Mouse (Mus musculus): ENCODE measurements around the gene Fastk.
"Not testable (repeated sequence)": the region's sequence is repeated elsewhere in the genome, so short reads cannot be mapped to it uniquely, and the experiment has no call there.

Gene Fastk

DNA sequence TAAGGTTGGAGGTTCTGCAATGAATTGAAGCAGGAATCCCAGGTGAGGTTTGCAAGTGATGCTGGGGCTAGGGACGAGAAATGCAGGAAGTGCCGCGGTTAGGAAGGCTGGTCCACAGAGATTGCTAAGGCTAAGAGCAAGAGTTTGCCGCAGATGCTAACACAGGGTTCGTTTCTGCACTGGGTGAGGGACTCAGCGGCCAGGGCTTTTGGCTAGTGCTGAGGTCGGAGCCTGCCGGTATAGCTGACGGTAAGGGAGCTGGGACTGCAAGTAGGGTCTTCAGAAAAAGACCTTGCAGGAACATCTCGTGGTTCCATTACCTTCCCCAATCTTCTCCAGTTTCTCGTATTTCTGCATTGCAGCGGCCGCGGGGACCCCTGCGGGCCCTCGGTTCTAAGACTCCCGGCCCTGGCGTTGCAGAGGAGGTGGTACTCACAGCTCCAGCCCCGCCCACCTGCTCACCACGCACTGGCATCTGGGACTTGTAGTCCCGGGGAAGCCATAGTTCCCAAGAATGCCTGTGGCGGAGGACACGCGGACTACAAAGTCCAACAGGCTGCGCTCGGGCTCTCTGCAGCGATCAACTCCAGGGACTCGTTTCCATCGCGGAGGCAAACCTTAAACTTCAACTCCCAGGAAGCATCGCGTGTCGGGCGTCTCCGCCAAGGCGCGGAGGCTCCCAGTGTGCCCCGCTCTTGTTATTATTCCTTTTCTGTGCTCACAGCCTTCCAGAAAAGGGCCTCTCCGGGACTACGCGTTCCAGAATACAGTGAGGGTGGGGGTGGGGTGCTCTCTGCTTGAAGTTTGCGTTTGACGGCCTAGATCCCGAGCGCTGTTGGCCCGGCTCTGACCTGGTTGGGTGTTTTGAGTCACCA lies 21.7 kb downstream of the Fastk start, which contains the start of the genes Cdk5 and Slc4a2:
Cdk5 (minus strand) TSS at position 402 of the 875 bp plus-strand sequence.
Slc4a2 (plus strand) TSS at position 709 of the 875 bp plus-strand sequence.
- DNase-seq (ENCODE audit: low read depth, low spot score), result peak; percentile 98

DNA sequence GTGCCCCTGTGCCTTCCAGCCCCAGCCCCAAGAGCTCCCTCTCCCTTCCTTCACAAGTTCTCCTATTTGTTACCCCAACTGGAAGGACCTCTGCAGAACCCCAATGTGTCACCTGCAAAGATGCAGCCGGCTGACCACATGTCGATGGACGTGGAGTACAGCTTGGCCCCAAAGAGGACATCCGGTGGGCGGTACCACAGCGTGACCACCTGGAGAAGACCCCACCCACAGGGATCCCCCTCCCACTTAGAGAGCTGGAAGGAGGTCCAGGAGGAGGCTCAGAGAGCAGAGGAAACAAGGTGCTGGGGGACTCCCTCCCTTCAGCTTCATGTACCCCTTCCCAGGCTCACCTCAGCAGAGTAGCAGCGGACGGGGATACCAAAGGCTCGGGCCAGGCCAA lies 24.7 kb downstream of the Fastk start:
- no peak for DNase-seq (ENCODE audit: low read depth, low spot score)

DNA sequence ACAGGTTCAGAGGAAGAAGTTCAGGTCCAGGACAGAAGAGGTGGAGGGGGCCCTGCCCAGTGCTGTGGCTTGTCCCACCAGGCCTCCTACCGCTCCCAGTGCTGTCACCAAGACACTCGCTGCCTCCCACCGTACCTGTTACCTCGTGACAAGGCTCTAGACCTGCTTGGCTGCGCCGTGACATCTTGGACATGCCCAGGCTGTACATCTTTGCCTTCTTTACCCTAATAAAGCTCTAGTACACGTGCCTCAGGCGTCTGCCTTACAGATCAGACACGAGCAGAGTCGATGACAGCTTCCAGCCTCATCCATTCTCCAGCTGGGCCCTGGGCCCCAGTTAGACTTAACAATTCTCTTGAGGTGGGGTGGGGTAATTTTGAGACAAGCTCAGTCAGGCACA lies 27.5 kb downstream of the Fastk start:
- DNase-seq (ENCODE audit: low read depth, low spot score), result no peak

DNA sequence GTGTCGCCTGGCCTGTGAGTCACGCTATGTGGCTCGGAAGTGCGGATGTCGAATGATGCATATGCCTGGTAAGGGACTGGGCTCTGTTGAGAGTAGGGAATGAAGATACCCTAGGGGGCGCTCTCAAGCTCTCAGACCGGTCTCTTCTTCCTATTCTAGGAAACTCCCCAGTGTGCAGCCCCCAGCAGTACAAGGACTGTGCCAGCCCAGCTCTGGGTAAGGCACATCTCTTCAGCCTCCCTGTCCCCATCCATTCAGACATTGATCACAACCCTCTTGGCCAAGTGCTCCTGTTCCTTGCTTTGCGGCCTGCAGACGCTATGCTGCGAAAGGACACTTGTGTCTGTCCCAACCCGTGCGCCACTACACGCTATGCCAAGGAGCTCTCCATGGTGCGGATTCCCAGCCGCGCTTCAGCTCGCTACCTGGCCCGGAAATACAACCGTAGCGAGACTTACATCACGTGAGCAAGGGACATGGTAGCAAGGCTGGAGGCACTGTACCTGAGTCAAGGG lies 28.8 kb downstream of the Fastk start:
- DNase-seq (ENCODE audit: low read depth, low spot score), result peak; percentile 47

DNA sequence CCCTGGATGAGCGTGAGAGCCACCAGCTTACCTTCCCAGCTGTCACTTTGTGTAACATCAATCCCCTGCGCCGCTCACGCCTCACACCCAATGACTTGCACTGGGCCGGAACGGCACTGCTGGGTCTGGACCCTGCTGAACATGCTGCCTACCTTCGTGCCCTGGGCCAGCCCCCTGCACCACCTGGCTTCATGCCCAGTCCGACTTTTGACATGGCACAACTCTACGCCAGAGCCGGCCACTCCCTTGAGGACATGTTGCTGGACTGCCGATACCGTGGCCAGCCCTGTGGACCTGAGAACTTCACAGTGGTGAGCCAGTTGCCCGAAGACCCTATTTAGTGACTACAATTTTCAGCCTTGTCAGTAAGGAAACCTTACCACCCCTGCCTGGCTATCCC lies 31.1 kb downstream of the Fastk start:
- no peak for DNase-seq (ENCODE audit: low read depth, low spot score)

DNA sequence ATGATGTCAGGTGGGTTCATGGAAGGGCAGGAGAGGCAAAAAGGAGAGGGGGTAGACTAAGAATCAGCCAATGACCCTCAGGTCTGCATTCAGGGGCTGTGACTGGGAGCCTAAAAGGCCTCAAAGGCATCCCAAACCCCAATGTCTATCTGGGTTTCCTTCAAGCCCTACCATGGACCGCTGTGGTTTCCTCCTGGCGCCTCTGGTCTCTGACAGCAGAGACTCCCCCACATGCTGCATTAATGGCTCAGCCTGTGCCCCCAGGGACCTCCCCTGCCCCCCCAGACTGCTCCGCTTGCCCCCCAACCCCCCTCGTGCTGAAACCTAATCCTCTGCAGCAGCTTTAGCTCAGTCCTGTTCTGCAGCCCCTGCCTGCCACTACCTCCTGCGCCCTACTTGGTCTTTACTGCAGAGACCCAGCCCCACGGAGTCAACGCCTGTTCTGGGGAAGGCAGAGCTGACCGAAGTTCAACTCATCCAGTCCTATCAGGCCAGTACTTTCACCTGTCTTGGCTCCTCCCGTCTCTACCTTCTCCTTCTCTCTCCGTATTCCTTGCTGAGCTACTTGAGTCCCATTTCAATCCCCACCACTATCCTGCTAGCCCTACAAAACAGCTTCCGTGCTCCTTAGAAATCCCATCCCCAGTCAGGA lies 31.9 kb downstream of the Fastk start, which contains the start of gene Asic3:
Asic3 (plus strand) TSS at position 351 of the 652 bp plus-strand sequence.
- DNase-seq (ENCODE audit: low read depth, low spot score), result no peak

DNA sequence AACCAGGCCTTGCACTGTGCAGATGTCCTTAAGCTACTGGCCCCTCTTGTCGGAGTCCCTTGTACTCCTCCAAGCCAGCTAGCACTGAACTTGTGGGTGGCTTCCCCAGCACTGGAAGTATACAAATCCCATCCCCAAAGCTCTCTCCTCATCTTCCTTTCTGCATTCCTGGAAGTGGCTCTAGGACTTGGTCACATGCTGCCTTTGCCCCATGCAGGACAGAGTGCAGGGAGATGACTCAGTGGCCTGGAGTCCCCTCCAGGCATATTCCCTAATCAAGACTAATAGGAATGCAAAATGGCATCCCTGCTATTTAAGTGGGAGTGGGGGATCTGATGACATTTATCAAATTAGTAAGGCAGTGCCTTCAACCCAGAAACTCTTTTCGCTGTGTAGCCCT lies 33.0 kb downstream of the Fastk start:
- DNase-seq (ENCODE audit: low read depth, low spot score), result no peak

DNA sequence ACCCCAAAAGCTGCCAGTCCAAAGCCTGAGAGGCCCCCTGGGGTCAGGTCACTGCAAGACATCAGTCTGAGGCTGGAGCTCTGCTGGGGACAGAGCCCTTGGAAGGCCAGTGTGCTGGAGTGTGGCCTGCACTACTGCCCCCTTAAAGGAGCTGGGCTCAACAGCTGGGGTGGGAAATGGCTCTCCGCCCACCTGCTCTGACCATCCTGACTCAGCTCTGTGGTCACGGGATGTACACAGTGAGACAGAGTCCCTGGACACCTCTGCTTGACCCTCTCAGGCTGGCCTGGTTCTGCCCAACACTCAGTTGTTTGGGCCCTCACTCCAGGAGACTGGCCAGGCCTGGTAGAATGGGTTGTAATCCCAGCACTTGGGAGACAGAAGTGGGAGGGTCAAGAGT lies 35.6 kb downstream of the Fastk start:
- no peak for DNase-seq (ENCODE audit: low read depth, low spot score)

DNA sequence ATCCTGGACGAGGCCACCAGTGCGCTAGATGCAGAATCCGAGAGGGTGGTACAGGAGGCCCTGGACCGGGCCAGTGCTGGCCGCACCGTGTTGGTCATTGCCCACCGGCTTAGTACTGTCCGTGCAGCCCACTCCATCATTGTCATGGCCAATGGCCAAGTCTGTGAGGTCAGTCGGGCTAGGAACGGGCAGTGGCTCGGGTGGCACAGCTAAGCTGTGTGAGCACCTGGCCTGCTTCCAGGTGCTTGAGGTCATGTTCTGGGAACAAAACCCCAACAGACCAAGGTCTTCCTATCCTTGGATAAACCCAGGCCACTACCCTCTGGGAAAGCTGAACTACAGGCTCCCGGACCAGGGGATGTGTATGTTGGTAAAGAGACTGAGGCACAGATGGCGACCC lies 36.4 kb downstream of the Fastk start:
- no peak for DNase-seq (ENCODE audit: low read depth, low spot score)

DNA sequence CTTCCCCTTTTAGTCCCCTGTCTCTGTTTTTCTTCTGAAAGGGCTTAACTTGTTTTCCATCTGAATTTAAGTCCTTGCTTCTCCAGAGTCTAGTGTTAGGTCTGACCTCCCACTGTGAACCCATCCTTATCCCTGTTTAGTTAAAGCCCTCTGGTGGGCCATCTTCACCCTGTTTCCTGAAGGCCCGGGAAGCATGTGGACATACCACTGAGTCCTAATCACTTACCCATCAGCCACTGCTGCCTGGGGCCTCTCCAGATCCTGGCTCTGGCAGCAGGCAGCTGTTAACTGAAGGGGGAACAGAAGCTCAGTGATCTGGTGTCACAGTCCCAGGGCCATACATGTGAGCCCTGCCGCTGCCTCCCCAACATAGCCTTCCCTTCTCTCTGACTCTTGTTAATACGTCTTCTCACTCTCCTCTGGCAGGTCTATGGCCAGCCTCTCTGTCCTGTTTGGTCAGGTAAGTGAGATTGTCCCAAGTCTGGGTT lies 39.7 kb downstream of the Fastk start:
- DNase-seq (ENCODE audit: low read depth, low spot score), result no peak

DNA sequence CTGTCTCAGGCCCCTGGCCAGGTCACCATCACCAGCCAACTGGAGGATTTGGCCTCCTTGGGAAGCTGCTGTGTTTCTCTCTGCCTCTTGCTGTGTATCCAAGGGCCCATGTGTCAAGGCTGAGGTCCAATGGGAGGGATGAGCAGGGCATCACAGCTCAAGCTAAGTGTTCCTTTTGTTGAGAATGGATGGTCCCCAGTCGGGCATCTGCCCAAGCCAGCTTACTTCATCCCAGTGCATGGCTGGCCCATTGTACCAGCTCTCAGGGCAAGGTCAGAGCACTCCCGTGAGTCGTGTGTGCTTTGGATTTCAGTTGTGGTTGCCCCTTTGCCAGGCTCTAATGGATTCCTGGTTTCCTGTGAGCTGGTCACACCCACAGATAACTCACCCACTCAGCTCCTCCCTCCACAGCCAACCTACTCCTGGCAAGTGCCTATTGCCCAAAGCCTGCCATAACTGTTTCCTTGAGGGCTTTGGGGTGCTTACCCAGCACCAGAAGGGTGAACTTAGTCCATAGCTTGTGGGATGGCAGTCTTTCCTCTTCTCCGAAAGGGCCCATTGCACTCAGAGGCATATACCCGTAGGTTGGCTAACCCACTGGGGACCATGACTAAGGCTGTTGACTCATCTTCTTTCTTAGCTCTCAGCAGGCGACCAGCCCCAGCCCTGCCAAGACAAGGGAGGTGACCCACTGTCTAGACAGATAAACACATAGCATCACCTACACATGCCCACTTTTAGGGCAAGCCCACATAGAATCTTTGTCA lies 40.3 kb downstream of the Fastk start:
- no peak for DNase-seq (ENCODE audit: low read depth, low spot score)

DNA sequence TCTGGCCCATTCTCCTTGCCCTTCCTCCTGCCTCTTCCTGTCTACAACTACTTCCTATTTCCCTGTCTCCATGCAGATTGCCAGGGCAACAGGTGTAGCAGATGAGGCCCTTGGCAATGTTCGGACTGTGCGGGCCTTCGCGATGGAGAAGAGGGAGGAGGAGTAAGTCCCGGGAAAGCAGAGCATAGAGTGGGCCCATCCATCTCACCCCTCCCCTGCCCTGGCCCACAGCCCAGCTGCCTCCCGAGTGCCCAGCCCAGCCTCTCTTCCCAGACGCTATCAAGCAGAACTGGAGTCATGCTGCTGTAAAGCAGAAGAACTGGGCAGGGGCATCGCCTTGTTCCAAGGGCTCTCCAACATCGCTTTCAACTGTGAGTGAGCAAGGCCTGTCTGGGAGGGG lies 43.1 kb downstream of the Fastk start:
- no peak for DNase-seq (ENCODE audit: low read depth, low spot score)

DNA sequence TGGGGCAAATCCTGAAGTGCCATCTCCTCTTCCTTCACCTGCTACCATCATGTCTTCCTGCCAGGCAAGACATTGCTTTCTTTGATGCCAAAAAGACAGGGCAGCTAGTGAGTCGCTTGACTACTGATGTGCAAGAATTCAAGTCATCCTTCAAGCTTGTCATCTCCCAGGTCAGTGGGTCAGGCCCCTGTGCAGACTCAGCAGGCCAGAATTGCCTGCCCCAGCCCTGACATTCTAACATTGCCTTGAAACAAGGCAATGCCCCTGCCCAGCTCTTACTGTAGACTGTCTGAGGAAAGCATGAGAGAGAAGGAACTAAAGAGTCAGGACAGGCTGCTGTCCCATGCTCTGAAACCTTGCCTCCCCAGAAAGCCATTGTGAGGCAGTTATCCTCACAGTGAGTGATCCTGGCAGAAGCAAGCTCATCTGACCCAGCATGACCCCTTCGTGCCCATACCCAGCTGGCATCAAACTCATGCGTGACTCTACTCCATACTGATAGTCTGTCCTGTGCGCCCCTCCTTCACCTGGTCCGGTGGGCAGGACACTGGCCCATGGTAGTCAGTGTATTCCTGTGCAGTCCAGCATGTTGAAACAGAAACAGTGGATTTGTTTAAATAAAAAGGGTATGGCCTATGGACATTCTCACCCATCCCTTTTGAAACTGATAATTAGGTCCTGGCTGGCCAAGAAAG lies 44.0 kb downstream of the Fastk start:
- DNase-seq (ENCODE audit: low read depth, low spot score), result no peak

DNA sequence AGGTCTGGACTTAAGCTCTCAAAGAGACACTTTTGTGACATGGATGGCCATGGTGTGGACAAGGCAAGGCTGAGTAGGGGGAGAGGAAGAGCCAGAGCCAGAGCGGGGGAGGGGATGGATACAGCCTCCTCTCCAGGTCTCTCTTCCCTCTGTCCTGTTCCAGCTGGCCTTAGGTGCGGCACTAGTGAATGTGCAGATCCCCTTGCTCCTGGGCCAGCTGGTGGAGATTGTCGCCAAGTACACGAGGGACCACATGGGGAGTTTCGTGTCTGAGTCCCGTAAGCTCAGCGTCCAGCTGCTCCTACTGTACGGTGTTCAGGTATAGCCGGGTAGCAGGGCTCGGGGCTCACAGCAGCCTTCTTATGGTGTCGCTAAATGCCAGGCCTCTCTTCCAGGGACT lies 44.7 kb downstream of the Fastk start:
- DNase-seq (ENCODE audit: low read depth, low spot score), result no peak

DNA sequence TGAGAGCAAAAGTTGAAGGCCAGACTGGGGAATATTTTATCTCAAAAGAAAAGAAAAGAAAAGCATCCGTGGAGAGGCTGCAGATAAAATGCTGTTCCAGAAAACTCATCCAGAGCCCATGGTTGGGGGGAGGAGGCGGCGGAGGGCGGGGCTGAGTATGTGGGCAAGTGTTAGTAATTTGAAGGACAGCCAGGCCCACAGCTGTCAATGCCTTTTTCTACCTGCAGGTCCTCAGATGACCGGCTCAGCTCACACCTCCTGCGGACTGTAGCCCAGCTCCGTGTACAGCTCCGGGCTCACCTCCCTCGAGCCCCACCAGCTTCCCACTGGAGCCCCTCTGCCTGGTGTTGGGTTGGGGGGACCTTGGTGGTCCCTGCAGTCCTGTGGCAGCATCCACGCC lies 45.4 kb downstream of the Fastk start:
- no peak for DNase-seq (ENCODE audit: low read depth, low spot score)

DNA sequence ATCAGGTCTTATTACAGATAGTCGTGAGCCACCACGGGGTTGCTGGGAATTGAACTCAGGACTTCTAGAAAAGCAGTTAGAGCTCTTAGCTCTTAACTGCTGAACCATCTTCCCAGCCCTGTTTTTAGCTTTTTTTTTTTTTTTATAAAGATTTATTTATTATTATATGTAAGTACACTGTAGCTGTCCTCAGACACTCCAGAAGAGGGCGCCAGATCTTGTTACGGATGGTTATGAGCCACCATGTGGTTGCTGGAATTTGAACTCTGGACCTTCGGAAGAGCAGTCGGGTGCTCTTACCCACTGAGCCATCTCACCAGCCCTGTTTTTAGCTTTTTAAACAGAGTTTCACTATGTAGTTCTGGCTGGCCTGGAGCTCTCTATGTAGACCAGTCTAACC lies 48.8 kb downstream of the Fastk start:
- not testable (repeated sequence) for DNase-seq (ENCODE audit: low read depth, low spot score)

DNA sequence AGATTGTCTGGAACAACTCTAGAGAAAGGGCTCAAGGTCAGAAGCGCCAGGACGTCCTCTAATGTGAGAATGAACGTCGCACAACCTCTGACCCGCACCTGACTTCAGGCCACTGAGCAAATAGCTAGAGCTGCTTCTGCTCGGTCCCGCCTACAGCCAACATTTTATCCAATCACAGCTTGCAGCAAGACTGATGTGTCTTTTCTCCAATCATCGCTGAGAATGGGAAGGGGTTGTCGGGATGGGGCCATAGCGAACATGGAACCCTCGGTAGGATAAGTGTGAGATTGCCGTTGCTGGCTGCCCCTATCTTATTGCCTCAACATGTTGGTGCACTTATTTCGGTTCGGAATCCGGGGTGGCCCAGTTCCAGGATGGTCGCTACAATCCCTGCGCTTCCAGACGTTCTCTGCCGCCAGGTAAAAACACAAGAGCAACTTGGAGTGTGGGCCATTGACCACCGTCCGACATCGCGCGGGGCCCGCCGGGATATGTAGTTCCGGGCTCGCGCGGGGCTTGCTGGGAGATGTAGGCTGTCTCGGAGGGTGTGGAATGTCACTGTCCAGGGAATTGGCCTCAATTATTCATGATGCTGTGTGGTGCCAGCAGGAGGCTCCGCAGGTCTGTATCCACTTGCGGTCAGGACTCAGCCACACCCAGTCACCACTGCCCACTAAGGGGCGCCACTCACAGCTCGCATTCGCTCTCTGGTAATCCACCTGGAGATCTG lies 50.8 kb downstream of the Fastk start:
- DNase-seq (ENCODE audit: low read depth, low spot score), result peak; percentile 91

DNA sequence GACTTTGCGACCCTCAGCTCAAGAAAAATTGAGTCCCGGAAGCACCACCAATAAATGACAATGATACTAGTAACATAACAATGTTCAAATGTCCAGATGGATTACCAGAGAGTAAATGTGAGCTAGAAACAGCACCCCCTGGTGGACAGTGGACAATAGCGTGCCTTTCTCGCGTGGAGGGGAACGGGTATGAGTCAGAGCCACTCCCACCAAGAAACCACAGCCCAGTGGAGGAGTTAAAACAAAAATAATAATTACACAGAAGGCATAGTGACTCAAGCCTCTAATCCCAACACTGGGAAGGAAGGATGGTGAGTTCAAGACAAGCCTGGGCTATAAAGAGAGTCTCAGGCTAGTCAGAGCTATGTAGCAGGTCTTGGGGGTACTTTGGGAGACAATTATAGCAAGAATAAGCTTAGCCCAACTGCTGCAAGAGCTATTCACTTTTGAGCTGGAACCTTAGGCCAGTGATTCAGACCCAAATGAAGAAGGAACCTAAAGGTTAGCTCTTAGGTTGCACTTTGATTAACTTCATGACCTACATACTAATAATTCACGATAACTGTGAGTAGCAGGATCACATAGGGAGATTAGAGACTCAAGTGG lies 51.6 kb downstream of the Fastk start, which contains the start of gene Abcb8:
Abcb8 (plus strand) TSS at position 272 of the 606 bp plus-strand sequence.
- DNase-seq (ENCODE audit: low read depth, low spot score), result peak; percentile 71

DNA sequence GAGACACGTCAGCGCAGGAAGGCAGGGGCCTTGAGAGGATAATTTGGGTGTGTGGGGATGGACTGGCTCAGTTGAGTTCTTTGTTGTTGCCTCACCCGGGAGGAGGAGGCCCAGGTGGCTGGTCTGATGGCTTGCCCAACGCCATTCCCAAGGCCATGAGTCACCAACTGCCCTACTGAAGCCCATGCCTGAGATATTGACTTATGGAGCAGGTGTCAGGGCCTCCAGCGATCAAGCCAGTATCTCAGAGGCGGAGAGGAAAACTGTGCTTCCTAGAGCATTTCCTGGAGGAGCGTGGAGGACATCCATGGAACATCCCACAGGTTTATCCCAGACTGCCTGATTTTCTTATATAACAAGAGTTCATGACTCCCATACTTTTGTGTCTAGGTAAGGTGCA lies 52.4 kb downstream of the Fastk start:
- DNase-seq (ENCODE audit: low read depth, low spot score), result no peak

DNA sequence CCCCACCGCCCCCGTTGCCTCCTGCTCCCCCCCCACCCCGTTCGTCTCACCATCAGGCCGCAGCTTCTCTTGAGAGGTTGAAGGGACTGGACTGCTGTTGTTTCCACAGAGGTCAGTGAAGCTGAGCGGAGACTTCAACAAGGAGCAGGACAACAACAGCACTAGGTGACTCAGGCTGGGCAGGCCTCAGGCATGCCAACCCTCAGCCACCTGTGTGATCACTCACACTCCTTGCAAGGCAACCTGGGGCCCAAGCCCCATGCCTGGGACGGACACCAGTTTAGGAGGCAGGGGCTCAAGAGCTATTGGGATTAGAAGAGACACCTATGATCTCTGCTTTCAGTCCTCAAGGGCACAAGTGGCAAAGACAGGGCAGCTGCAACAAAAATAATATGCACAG lies 53.2 kb downstream of the Fastk start, which contains the start of gene Atg9b:
Atg9b (minus strand) TSS at position 280 of the 400 bp plus-strand sequence.
- no peak for DNase-seq (ENCODE audit: low read depth, low spot score)
